Mouse (Mus musculus): ENCODE data around the gene Fam216a. TPM values are rescaled to one million over a fixed set of nuclear protein-coding genes. Genes with fewer than 3 reads are reported as not detected.
"Not testable (repeated sequence)": the region's sequence is repeated elsewhere in the genome, so short reads cannot be mapped to it uniquely, and the experiment has no call there.

Fam216a gene
- 10 to 100 TPM; 11.3 to 15.6 TPM for total RNA-seq (2021)

DNA sequence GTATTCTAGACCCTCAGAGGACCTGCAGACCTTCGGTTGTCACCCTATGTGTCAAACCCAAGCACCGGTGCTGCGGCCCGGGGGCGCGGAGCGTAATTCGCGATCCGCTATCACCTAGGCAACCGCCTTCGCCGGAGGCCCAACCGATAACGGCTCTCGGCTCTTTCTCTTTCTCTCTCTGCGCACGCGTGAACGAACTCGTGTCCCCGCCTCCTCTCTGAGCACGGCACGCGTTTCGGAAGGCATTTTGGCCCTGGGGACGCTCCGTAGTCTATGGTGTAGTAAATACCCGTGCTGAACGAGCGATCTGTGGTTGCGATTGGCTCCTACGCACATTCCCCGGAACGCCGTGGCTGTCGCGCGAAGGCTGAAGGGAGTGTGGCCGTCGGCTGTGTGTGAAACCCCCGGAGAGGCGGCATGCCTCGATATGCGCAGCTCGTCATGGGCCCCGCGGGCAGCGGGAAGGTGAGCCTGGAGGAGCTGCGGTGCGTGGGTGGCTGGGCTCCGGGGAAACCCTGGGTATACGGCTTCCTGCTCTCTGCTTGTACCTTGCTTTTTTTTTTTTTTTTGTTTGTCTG is at the start of gene Fam216a:
Fam216a (minus strand) TSS at position 173 of the 578 bp plus-strand sequence.
- DNase-seq (ENCODE audit: low spot score): peak; percentile 97
- intact Hi-C loops (cut with DNase I): loop anchor here (1.0 kb wide), 1 partner anchor 18 kb away; the partner anchor contains the start of genes Rad9b and Vps29

DNA sequence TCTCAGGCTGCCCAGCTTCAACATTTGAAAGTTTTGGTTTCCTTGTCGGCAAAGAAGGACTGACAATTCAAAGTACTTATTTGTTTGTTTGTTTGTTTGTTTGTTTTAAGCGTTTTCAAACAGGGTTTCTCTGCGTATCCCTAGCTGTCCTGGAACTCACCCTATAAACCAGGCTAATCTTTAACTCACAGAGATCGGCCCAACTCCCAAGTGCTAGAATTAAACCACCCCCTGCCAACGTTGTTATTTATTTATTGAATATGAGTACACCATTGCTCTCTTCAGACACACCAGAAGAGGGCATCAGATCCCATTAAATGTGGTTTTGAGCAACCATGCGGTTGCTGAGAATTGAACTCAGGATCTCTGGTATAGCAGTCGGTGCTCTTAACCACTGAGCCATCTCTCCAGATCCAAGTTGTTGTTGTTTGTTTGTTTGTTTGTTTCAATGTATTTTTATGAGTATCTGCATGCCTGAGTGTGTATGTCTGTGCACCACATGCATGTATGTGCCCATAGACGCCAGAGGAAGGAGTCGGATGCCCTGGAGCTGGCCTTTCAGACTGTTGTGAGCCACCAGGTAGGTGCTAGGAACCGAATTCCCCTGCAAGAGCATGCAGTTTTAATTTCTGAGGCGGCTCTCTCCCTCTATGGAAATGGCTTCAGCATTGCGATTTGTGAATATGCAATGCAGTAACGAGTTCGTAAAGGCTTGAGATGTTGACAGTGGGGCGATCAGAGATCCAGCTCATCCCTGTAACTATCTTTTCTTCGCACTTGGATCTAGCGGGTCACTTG is 49.3 kb upstream of the Fam216a start, which contains the start of gene Anapc7:
Anapc7 (plus strand) TSS at position 423 of the 798 bp plus-strand sequence.
- intact Hi-C loops (cut with DNase I): no loop called here
- no peak for DNase-seq (ENCODE audit: low spot score)

DNA sequence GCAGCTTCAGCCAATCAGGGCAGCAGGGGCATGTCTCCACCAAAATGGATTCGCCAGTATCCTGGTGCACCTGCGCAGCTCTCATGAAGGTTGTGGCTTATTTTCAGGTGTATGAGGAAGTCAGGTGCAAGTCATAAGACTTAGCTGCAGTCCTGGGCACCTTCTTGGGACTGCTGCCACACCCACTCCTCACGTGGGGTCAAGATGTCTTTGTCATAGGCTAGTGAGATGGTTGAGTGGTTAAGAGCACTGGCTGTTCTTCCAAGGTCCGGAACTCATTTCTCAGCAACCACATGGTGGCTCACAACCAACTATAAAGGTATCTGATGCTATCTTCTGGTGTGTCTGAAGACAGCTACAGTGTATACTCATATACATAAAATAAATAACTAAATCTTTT is 48.5 kb upstream of the Fam216a start:
- intact Hi-C loops (cut with DNase I); DNase-seq (ENCODE audit: low spot score): not testable (repeated sequence)

DNA sequence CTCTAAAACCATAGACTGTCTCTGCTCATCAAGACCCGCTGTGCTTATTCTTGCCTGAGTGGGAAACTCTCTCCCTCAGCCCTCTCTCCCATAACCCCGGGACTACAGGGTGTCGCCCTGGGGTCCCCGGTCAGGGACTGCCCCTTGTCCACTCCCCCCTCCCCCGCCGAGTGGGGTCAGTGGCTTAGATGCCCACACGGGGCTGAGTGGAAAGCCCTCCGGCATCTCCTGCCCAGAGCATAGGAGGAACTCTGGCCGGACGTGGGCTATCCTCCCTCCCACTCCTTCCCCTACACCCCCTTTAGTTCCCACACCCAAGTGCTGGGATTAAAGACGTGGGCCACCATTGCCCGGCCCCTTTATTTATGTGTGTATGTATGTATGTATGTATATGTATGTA is 43.3 kb upstream of the Fam216a start:
- DNase-seq (ENCODE audit: low spot score): no peak
- intact Hi-C loops (cut with DNase I): no loop called here

DNA sequence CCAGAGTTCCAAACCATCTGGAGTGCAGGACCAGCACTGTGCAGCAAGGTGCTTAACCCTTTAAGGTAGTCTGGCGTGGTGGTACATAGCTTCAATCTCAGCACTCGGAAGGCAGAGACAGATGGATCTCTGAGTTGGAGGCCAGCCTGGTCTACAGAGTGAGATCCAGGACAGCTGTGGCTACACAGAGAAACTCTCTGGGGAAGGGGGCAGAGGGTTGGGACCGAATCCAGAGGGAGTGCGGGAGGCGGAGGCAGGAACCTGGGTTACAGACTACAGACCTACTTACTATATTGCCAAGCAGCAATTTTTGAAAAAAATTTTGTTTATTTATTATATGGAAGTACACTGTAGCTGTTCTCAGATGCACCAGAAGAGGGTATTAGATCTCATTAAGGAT is 42.2 kb upstream of the Fam216a start:
- intact Hi-C loops (cut with DNase I): no loop called here

DNA sequence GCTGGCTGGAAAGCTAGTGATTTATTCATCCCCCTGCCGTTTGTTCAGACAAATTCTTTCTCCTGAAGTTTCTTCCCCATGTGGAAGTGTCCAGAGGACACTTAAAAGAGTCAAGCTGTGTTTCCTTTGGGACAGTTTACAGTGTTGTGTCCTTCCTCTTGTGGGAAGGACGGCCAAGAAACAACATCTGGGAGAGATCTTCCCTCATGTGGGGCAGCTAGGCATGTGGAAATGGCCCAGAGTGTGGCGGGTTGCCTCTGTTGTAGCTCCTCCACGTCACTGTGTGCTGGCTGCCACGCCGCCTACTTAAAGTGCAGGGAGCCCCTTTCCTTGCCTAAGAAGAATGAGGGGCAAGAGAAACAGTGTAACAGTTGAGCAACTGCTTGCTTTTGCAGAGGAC is 40.7 kb upstream of the Fam216a start:
- DNase-seq (ENCODE audit: low spot score): peak; percentile 42
- intact Hi-C loops (cut with DNase I): no loop called here

More for the DNA sequence above, 42.2 kb upstream of the Fam216a start:
- DNase-seq (ENCODE audit: low spot score): no peak

DNA sequence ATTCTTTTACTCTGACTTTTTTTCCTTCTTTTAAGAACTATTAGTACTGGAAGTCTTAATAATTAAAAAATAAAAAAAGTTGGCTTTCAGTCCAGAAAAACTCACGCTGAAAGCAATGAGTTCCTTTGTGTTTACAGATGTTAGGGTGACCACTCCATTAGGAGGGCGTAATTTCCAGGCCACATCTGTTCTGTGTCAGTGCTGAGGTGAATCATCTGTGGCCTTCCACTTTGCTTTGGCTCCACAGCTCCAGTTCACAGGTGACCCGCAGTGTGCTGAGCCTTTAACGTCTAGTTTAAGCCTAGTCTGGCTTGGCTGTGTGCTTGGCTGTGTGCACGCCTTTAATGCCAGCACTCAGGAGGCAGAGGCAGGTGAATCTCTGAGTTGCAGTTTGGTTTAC is 39.7 kb upstream of the Fam216a start:
- no peak for DNase-seq (ENCODE audit: low spot score)
- intact Hi-C loops (cut with DNase I): no loop called here

DNA sequence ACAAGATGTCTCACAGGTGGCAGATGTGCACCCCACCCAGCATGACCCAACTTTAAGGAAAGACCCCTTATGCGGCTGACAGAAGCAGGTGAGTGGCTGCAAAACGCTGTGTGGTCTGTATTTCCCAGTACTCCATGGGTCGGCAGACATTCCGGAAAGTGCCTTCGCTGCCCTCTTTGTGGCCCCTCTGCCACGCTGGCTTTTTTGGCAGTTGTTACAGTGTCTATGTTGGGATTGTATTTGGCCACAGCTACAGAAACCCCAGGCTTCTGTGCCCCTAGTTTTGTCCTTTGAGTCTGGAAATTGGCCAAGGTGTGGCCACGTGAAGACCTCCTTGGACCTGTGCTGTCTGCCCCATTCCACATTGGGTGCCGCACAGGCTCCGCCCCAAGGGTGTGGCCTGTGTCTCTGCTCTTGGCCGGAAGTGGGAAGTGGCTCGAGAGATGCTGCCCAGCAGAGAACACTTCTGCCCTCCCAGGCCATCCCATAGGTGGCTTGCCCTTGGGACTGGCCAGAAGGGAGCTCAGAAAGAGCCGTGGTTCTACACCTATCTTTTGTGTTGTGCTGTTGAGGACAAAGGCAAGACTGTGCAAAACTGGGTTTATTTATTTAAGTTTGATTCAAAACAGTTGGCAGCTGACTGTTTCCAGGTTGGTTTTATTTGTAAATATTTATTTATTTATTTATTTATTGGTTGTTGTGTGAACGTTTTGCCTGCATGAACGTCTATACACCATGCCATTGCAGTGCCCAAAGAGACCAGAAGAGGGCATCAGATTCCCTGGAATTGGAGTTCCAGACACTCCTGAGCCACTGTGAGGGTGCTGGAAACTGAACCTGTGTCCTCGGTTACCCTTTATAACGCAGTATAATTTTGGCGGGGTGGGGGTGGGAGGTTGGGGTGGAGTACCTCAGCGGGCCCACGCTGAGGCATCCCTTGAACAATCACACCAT is 37.8 kb upstream of the Fam216a start:
- no peak for DNase-seq (ENCODE audit: low spot score)

DNA sequence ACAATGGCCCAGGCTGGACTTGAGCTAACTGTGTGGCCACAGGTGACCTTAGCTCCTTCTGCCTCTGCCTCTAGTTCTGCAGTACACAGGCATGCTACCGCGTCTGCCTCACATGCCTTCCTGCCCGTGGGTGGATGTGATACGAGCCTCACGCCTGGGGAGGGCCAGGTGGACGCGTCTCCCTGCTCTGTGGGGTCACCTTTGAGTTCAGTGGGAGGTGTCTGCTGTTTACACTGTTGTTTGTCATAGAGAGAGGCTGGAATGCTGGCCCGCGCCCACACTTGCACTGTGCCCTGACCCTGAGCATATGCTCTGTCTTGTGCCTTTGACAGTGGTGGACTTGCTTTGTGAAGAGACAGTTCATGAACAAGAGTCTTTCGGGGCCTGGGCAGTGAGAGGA is 33.4 kb upstream of the Fam216a start:
- intact Hi-C loops (cut with DNase I): no loop called here

More for the DNA sequence above, 37.8 kb upstream of the Fam216a start:
- intact Hi-C loops (cut with DNase I): no loop called here

DNA sequence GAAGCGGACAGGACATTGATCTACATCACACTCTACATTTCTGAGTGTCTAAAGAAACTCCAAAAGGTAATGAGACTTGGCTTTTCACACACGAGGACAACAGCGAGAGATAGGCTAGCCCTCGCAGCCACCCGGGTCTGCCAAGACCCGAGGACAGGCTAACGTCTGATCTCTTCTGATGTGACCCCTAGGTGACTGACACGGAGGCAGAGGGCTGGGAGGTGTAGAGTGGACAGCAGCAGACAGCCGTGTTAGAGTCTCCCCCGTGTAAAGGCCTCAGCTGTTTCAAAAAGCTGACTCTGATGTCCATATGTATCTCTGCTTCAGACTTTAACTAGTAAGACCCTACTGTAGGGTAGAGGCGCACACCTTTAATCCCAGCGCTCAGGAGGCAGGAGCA is 31.2 kb upstream of the Fam216a start:
- intact Hi-C loops (cut with DNase I): loop anchor here (5.0 kb wide), 1 partner anchor 324 kb away; no protein-coding TSS in a partner anchor
- DNase-seq (ENCODE audit: low spot score): no peak

More for the DNA sequence above, 33.4 kb upstream of the Fam216a start:
- no peak for DNase-seq (ENCODE audit: low spot score)

DNA sequence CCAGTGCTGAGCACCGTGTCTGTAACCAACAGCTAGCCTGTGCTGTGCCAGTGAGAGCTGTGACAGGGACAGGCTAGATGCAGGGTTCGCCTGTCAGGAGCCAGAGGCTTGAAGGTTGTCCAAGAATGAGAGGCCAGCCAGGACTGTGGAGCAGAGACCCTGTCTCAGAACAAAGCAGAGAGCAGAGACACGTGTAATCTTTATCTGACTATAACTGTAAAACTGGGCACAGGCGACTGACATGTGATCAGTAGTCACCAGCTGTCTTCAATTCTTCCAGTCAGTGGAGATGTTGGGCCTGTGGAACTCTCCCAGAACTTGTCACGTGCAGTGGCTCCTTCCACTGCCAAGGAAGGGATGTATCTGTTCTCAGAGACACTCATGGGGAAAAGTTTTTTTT is 30.6 kb upstream of the Fam216a start:
- peak; percentile 67 for DNase-seq (ENCODE audit: low spot score)
- intact Hi-C loops (cut with DNase I): loop anchor here (5.0 kb wide), 1 partner anchor 325 kb away; no protein-coding TSS in a partner anchor

DNA sequence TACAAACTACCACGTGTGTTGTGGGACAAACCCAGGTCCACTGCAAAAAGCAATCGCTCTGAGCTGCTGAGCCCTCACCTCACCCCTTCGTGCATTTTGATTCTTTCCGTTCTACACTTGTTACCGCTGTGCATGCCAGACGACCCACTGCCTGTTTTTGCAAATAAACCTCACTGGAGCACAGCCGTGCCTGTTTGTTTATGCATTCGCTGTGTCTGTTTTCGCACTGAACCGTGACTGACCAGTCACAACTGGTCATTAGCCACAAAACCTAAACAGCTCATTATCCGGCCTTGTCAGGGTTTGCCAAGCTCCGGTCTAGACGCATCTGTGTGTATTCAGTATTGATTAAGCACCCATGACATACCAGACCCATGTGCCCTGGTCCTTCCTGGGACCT is 30.0 kb upstream of the Fam216a start:
- intact Hi-C loops (cut with DNase I): loop anchor here (5.0 kb wide), 1 partner anchor 325 kb away; no protein-coding TSS in a partner anchor
- no peak for DNase-seq (ENCODE audit: low spot score)

DNA sequence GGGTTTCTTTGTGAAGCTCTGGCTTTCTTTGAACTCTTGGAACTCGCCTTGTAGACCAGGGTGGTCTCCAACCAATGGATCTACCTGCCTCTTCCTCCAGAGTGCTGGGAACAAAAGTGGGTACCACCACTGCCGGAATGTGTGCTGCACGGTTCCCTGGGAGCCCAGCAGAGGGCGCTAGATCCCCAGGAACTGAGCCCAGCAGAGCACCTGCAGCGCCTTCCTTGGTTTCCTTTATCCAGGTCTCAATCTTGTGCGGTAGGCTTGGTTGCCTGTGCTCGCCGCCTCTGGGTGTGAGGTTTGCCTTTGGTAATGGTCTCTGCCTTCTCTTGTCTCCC is 29.1 kb upstream of the Fam216a start:
- intact Hi-C loops (cut with DNase I): loop anchor here (2.0 to 5.0 kb wide), 2 partner anchors 226 to 326 kb away; no protein-coding TSS in a partner anchor
- DNase-seq (ENCODE audit: low spot score): peak; percentile 48

DNA sequence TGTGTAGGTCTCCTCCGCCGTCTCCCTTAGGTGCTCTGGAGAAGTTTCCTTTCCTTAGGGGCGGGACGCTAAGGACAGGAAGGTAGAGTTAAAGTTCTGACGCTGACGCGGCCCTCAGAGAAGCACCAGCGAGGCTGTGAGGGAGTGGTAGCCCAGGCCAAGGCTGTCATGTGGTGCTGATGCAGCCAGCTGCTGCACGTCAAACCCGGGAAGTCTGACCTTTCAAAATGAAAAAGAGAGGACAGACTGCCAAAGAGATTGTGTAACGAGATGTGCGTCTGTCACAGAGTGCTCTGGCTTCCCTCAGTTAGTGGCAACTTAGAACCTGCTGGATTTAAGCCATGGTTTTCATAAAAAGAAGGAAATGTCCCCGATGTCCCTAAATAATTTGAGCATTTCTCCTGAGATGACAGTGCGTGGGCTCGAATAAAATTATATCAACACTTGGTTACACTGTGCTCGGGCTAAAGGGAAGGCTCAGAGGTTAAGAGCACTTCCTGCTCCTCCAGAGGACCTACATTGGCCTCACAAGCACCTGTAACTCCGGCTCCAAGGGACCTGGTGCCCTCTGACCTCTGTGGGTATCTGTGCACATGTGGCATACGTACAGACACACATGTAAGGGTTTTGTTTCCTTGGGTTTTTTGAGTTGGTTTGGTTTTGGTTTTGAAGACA is 28.6 kb upstream of the Fam216a start:
- intact Hi-C loops (cut with DNase I): loop anchor here (2.0 to 5.0 kb wide), 2 partner anchors 226 to 327 kb away; no protein-coding TSS in a partner anchor
- peak; percentile 82 for DNase-seq (ENCODE audit: low spot score)

DNA sequence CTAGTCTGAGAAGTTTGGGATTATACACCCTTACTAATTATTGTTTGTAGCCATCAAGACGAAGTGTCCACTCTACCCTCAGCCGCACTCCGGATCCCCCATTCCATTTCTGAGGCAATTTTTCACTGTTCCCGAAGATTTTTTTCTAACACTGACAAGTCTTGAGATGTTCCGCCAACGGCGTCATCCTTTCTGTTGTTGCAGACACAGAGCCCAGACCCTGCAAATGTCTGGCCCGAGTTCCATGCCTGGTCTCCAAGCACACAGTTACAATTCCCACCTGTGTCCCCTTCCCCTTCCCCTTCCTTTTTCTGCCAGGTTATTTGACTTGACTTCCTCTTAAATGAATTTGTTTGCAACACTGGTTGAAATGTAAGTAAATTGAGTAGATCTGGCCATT is 27.7 kb upstream of the Fam216a start:
- intact Hi-C loops (cut with DNase I): loop anchor here (2.0 to 5.0 kb wide), 2 partner anchors 227 to 327 kb away; no protein-coding TSS in a partner anchor
- no peak for DNase-seq (ENCODE audit: low spot score)

DNA sequence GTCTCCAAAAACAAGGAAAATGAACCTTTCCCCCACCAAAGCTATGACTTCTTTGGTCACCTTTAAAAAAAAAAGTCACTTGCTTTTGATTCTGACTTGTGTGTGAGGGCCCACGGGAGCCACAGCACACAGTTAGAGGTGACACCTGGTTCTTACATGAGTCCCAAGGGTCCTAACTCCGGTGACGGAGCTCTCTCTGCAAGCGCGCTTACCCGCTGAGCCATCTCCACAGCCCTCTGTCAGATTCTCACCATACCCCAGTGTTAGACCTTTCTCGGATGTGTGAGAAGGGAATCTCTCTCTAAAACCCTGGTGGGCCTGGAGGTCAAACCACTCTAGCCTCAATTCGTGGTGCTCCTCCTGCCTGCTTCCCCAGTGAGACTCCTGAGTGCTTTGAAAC is 25.3 kb upstream of the Fam216a start:
- DNase-seq (ENCODE audit: low spot score): no peak

DNA sequence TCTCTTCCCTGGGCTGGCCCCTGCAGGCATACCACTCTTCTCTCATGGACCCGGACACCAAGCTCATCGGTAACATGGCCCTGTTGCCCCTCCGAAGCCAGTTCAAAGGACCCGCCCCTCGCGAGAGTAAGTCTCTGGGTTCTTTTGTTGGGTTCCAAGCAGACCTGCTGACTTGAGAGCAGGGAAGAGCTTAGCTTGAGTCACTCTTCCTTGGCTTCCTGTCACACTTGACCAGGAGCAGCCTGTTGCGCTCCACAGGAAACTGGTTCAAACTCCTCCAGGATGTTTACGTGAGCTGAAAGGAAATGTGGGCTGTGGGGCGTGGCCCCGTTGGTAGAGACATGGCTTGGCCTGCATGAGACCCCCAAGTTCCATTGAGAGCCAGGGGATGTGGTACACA is 24.6 kb upstream of the Fam216a start:
- peak; percentile 56 for DNase-seq (ENCODE audit: low spot score)
- intact Hi-C loops (cut with DNase I): no loop called here

More for the DNA sequence above, 25.3 kb upstream of the Fam216a start:
- intact Hi-C loops (cut with DNase I): no loop called here

DNA sequence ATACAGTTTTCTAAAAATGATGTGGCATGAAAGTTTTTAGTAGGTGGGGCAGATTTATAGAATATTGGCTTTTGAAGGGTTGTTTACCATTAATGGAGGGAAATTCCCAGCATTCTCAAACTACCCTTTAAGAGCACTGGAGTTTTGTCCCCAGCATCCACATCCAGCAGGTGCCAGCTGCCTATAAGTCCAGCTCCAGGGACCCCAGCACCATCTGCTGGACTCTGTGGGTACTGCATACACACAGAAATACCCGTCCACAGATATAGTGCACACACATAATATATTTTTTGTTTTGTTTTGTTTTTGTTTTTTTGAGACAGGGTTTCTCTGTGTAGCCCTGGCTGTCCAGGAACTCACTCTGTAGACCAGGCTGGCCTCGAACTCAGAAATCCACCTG is 21.7 kb upstream of the Fam216a start:
- intact Hi-C loops (cut with DNase I): loop anchor here (5.0 kb wide), 1 partner anchor 127 kb away; no protein-coding TSS in a partner anchor
- no peak for DNase-seq (ENCODE audit: low spot score)
